Mouse (Mus musculus) 3134 (cell line): Measurements from ENCODE around the gene Ptprb.

ENCODE experiments used
- DNase-seq: peaks from one replicate; pipeline ENCODE4 v3.0.0-alpha.2; 2011; ENCODE audit warnings: low spot score; ENCODE audit not compliant: insufficient read length; ENCODE audit errors: extremely low read depth

Gene Ptprb

GRCm38 (mm10) chr10:116416726-116417125 lies 141.4 kb downstream of the Ptprb start:
- DNase-seq: no peak

GRCm38 (mm10) chr10:116418121-116418726 lies 142.9 kb downstream of the Ptprb start:
- DNase-seq: no peak

GRCm38 (mm10) chr10:116420976-116421375 lies 145.7 kb downstream of the Ptprb start:
- no peak for DNase-seq

- peak; percentile 19 for DNase-seq
Measured at GRCm38 (mm10) chr10:116422551-116422950, 147.2 kb downstream of the Ptprb start.

GRCm38 (mm10) chr10:116424921-116425320 lies 149.6 kb downstream of the Ptprb start:
- DNase-seq: peak; percentile 49

GRCm38 (mm10) chr10:116426176-116426575 lies 150.9 kb downstream of the Ptprb start:
- DNase-seq: no peak

- DNase-seq: no peak
Measured at GRCm38 (mm10) chr10:116428026-116428780, 152.9 kb downstream of the Ptprb start.

GRCm38 (mm10) chr10:116432421-116432820 lies 157.1 kb downstream of the Ptprb start:
- DNase-seq: no peak

GRCm38 (mm10) chr10:116435455-116435854 lies 160.1 kb downstream of the Ptprb start:
- no peak for DNase-seq
